Mouse (Mus musculus) megakaryocyte-erythroid progenitor cell, adult 5 weeks (primary cell): Measurements from ENCODE around the gene Sox15. TPM values are rescaled to one million over a fixed set of nuclear protein-coding genes. Genes with fewer than 3 reads are reported as not detected.

ENCODE experiments used
- polyA plus RNA-seq: library from polyadenylated mRNA; stranded (reverse); fragments of >175 nt; gene quantifications from 2 replicates; pipeline ENCODE4 v1.2.3, GENCODE M21; 2012

Sox15 gene
- 0.48 and 1.3 TPM in 2 replicates for polyA plus RNA-seq

GRCm38 (mm10) chr11:69655264-69656064 lies at the start of gene Sox15:
Sox15 (plus strand) TSS chr11:69655314.

DNA sequence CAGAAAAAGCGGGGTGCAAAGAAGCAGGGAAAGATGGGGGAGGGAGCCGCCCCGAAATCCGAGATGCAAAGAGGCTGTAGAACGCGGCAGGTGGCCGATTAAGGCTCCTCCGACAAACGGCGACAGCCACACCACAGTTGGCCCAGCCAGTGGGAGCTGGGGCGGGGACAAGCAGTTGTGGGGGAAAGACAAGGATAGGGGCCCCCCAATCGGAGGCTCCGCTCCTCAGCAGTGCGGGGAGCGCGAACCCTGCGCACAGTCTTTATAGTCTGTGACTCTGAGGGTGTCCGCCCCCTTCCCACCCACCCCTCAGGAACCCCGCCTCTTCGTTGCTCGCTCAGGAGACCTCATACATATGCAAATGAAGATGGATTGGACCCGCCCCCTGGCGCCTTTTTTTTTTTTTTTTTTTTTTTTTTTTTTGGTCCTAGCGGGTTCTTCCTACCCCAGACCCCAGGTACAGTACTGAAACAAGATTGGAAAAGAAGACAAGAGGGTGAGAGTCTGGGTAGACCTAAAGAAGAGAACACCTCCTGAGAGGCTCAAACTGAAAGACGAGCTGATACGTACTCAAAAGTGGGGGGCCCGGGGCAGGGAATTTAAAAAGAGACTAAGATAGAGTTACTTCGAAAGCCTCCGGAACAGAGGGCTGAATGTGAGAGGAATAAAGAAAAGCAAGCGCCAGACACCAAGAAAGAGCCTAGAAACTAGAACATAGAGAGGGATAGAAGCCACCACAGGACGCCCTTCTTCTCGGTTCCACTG lies 49.2 kb upstream of the Sox15 start, which contains the start of gene Atp1b2:
TSS of gene Atp1b2 (minus strand) at position 217 of the 765 bp plus-strand sequence.

DNA sequence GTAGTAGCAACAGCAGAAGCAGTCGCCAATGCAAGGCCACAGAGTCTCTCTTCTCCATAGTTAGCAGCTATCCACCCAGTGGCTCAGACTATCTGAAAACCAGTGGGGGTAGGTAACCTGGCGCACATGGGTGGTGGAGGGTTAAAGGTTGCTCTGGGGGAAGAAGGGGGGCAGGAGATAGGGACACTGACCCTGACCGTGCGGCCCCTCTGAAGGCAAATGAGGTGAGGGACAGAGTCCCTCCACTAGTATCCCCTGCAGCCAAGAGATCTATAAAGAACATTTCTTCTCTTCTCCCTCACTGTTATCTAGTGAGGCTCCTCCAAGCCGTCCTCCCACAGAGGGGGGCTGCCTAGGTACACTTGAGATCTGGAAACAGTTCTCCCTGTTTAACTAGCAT lies 37.3 kb upstream of the Sox15 start, which contains the start of gene Shbg:
TSS of gene Shbg (minus strand) at position 101 of the 400 bp plus-strand sequence.

GRCm38 (mm10) chr11:69621571-69622268 lies 33.4 kb upstream of the Sox15 start, which contains the start of gene Sat2:
Sat2 (plus strand) TSS chr11:69622024.

GRCm38 (mm10) chr11:69632284-69633089 lies 22.6 kb upstream of the Sox15 start, which contains the start of gene Fxr2:
Fxr2 (plus strand) TSS chr11:69632990.

GRCm38 (mm10) chr11:69662213-69662966 lies 7.3 kb downstream of the Sox15 start, which contains the start of gene Mpdu1:
Mpdu1 (minus strand) TSS chr11:69662642.

DNA sequence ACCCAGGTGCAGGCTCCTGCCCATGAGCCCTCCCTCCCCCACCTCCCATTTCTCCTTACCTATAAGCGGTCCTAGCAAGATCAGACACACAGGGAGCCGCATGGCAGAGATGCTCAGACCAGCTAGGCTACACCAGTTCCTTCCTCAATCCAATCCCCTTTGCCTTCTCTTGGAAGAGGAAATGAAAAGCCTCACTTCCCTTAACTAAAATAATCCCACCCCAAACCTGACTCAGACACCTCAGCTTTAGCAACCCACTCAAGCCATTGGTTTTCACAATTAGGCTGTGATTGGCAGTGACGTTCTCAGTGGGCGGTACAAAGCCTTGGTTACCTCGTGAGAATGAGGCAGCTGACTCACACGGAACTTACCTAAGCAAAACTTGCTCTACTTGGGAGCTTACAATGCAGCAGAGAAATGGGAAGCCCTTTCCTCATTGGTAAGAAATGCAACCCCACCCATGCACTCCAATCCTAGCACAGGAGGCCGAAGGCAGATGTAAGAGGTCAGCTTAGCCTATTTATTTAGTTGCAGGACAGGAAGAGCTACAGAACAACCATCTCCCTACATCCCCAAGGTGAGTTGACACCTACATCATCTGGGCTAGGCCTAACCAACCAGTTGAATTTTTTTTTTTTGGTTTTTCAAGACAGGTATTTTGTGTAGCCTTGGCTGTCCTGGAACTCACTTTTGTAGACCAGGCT lies 11.0 kb downstream of the Sox15 start, which contains the start of gene Cd68:
TSS of gene Cd68 (minus strand) at position 193 of the 704 bp plus-strand sequence.

DNA sequence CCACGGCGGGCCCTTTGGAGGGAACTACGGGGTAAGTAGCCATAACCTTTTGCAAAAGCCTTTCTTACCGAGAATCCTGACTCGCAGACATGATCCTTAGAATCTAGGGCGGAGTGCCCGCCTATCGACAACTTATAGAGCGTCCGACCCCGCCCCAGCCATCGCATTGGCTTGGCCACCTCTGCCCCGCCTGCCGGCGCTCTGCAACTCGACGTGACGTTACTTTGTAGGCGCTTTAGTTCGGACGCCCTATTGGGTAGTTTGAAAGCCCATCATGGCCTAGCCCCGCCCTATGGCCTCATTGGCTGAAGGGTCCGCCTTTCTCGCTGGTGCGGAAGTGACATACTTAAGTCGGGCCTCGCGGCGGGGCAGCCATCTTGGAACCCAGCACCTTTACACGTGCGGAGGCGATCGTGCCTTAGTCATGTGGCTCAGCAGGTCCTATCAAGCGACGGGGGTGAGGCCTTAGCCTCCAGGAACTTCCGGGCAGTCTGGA lies 17.1 kb downstream of the Sox15 start, which contains the start of gene Eif4a1:
TSS of gene Eif4a1 (minus strand) at position 213 of the 496 bp plus-strand sequence.

GRCm38 (mm10) chr11:69681314-69682208 lies 26.4 kb downstream of the Sox15 start, which contains the start of gene Senp3:
Senp3 (minus strand) TSS chr11:69682084.

DNA sequence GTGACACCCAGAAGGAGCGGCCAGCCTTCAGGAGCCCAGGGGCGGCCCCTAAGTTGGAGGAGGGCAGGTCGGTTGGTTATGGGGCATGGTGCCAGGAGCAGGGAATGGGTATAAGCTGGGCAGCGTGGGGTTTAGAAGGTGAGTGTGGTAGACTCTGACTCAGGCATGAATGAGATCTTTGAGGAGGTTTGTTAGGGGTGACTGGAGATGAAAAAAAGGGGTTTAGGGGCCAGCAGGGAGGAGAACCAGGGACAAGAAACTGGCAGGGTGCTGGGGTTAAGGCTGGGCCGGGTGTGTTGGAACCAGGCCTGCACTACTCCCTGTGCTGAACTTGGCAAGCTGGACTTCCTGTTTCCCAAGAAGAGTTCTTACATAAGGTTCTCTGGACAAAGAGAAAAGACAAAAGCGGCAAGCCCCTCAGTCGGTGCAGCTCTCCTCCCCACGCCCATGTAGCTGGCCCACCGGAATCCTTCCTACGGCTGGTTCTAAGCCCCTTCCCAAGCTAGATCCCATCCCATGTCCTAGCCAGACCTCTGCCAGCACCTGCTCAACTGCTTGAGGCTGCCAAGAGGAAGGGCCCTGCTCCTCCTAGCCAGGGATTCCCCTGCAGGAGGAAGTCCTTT lies 30.5 kb downstream of the Sox15 start, which contains the start of gene Tnfsf13:
TSS of gene Tnfsf13 (minus strand) at position 259 of the 623 bp plus-strand sequence.

GRCm38 (mm10) chr11:69695361-69696181 lies 40.5 kb downstream of the Sox15 start, which contains the start of the genes Tnfsf12 and Tnfsfm13:
Tnfsf12 (minus strand) TSS chr11:69695849.
Tnfsfm13 (minus strand) TSS chr11:69696098.

Other genes starting within 250 kb of the Sox15 start
- gene Kdm6b, start 241.6 kb upstream of the Sox15 start, polyA plus RNA-seq = 242 and 341 TPM in 2 replicates
- gene Dnah2, start 106.2 kb upstream of the Sox15 start, polyA plus RNA-seq = 0.03 TPM in 1 of 2 replicates, not detected in the other
- 0.69 and 1.4 TPM in 2 replicates for gene Efnb3, start 95.1 kb upstream of the Sox15 start, polyA plus RNA-seq
- 15.1 and 19.3 TPM in 2 replicates for gene Wrap53, start 75.1 kb upstream of the Sox15 start, polyA plus RNA-seq
- 107 and 113 TPM in 2 replicates for gene Trp53, start 75.0 kb upstream of the Sox15 start, polyA plus RNA-seq
- 60.8 and 72.4 TPM in 2 replicates for gene Atp1b2, start 49.4 kb upstream of the Sox15 start, polyA plus RNA-seq
- gene Shbg, start 37.4 kb upstream of the Sox15 start, polyA plus RNA-seq = not detected in 2 replicates
- not detected in 2 replicates for gene Sat2, start 33.3 kb upstream of the Sox15 start, polyA plus RNA-seq
- 78.1 and 86.4 TPM in 2 replicates for gene Fxr2, start 22.3 kb upstream of the Sox15 start, polyA plus RNA-seq
- 34.6 and 45.3 TPM in 2 replicates for gene Mpdu1, start 7.3 kb downstream of the Sox15 start, polyA plus RNA-seq
- gene Cd68, start 10.8 kb downstream of the Sox15 start, polyA plus RNA-seq = 27.8 and 36.3 TPM in 2 replicates
- 275 and 277 TPM in 2 replicates for gene Eif4a1, start 17.1 kb downstream of the Sox15 start, polyA plus RNA-seq
- 103 and 104 TPM in 2 replicates for gene Senp3, start 26.8 kb downstream of the Sox15 start, polyA plus RNA-seq
- gene Tnfsf13, start 30.5 kb downstream of the Sox15 start, polyA plus RNA-seq = 11.4 TPM in 2 replicates
- 7.9 and 10.0 TPM in 2 replicates for gene Tnfsf12, start 40.5 kb downstream of the Sox15 start, polyA plus RNA-seq
- gene Tnfsfm13, start 40.8 kb downstream of the Sox15 start, polyA plus RNA-seq = 2.5 and 3.6 TPM in 2 replicates
- gene Polr2a, start 103.3 kb downstream of the Sox15 start, polyA plus RNA-seq = 82.4 and 83.8 TPM in 2 replicates
- not detected in 2 replicates for gene Slc35g3, start 106.7 kb downstream of the Sox15 start, polyA plus RNA-seq
- gene Zbtb4, start 110.6 kb downstream of the Sox15 start, polyA plus RNA-seq = 3.7 and 6.1 TPM in 2 replicates
- 1.1 and 1.2 TPM in 2 replicates for gene Chrnb1, start 140.6 kb downstream of the Sox15 start, polyA plus RNA-seq
- 1.1 and 1.4 TPM in 2 replicates for gene Fgf11, start 146.5 kb downstream of the Sox15 start, polyA plus RNA-seq
- 0.03 TPM in 1 of 2 replicates, not detected in the other for gene Tmem102, start 150.3 kb downstream of the Sox15 start, polyA plus RNA-seq
- gene Gm39566, start 160.0 kb downstream of the Sox15 start, polyA plus RNA-seq = not detected in 2 replicates
- not detected in 2 replicates for gene Spem2, start 163.2 kb downstream of the Sox15 start, polyA plus RNA-seq
- gene Spem1, start 166.9 kb downstream of the Sox15 start, polyA plus RNA-seq = 0.11 TPM in 1 of 2 replicates, not detected in the other
- 40.3 and 57.2 TPM in 2 replicates for gene Nlgn2, start 182.5 kb downstream of the Sox15 start, polyA plus RNA-seq
- 437 and 678 TPM in 2 replicates for gene Tmem256, start 183.2 kb downstream of the Sox15 start, polyA plus RNA-seq
- 149 and 165 TPM in 2 replicates for gene Plscr3, start 191.1 kb downstream of the Sox15 start, polyA plus RNA-seq
- gene Tnk1, start 203.4 kb downstream of the Sox15 start, polyA plus RNA-seq = 0.27 and 0.99 TPM in 2 replicates
- gene Tmem95, start 222.7 kb downstream of the Sox15 start, polyA plus RNA-seq = not detected in 2 replicates
- 1.2 and 1.7 TPM in 2 replicates for gene Kctd11, start 226.1 kb downstream of the Sox15 start, polyA plus RNA-seq
- 138 and 178 TPM in 2 replicates for gene Acap1, start 240.2 kb downstream of the Sox15 start, polyA plus RNA-seq
- gene 2810408A11Rik, start 245.7 kb downstream of the Sox15 start, polyA plus RNA-seq = 1.7 and 2.8 TPM in 2 replicates
- 79.1 and 86.6 TPM in 2 replicates for gene Neurl4, start 245.8 kb downstream of the Sox15 start, polyA plus RNA-seq